Mouse (Mus musculus): ENCODE data around the gene Selenoi. TPM values are rescaled to one million over a fixed set of nuclear protein-coding genes. Genes with fewer than 3 reads are reported as not detected.

Gene Selenoi
- 18.7 and 19.9 TPM in 2 replicates for polyA plus RNA-seq (2014; fragmentation: Nextera tagmentation; extraction: Ambion mirVana)

GRCm38 (mm10) chr5:30232271-30232971 is at the start of gene Selenoi:
Gene Selenoi, plus strand, starts transcription at chr5:30232581.
- no peaks in the 10 kb centered on the region for H3K27me3 ChIP-seq (ENCODE audit: control insufficient read depth, insufficient read depth, low read length)
- peak; percentile 99 for ATAC-seq (replicated peaks; ENCODE audit: insufficient number of reproducible peaks, low FRiP score, low TSS enrichment, low read depth)
- DNase-seq (ENCODE audit: low spot score): peak; percentile 98
- peak within 1 kb of the TSS; percentile 79 for H3K27ac ChIP-seq (replicated peaks; ENCODE audit: low read depth, low read length)
- H3K36me3 ChIP-seq (replicated peaks; ENCODE audit: control insufficient read depth, insufficient read depth, low read depth, low read length): no peaks in the 10 kb centered on the region
- H3K4me1 ChIP-seq (ENCODE audit: control insufficient read depth, insufficient read depth, low read length): no peaks in the 10 kb centered on the region
- H3K4me3 ChIP-seq (ENCODE audit: low read depth, low read length): peak within 1 kb of the TSS; percentile 86
- H3K4me2 ChIP-seq (ENCODE audit: low read depth, low read length): peak within 1 kb of the TSS; percentile 74
- 4% methylated on average over 71 of the region's 71 CpGs for WGBS
- H3K9ac ChIP-seq (replicated peaks; ENCODE audit: low read length): peak within 1 kb of the TSS; percentile 85
- no peaks in the 10 kb centered on the region for H3K9me3 ChIP-seq (replicated peaks; ENCODE audit: control insufficient read depth, low read length)

DNA sequence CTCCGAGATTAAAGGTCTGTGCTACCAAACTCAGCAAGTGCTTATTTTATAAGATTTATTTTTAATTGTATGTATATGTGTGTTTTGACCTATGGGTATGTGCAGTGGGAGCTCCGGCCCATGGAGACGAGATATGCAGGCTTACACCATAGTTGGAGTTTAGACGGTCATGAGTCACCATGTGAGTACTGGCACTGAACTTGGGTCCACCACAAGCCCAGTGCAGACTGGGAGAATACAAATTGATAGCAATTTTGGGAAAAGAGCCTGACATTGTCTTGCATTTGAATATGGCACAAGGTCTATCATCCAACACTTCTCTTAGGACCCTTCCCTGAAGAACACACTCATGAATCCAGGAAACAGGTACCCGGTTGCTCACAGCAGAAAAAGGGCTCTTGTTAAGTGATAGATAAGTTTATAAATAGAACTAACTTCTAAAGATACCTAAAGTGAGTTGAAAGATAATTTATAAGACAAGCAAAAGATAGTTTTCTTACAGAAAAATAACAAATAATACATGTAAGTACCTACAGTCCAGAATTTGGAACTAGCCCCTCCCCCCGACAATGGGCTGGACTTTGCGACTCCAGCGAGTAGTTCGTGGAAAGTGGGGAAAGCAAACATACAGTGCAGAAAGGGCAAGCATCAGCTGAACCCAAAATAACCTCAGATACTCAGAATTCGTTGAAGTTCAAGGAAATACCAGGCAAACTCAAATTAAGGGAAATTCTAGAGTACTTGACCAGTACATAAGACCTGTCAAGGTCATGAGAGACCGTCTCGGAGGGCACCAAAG is 44.5 kb upstream of the Selenoi start:
- ATAC-seq (replicated peaks; ENCODE audit: insufficient number of reproducible peaks, low FRiP score, low TSS enrichment, low read depth) (no peak), DNase-seq (ENCODE audit: low spot score) (no peak)
- no peak overlapping the region for H3K4me2 ChIP-seq (ENCODE audit: low read depth, low read length)
- H3K9me3 ChIP-seq (replicated peaks; ENCODE audit: control insufficient read depth, low read length): no peaks in the 10 kb centered on the region
- H3K9ac ChIP-seq (replicated peaks; ENCODE audit: low read length): no peak overlapping the region
- no peaks in the 10 kb centered on the region for H3K27me3 ChIP-seq (ENCODE audit: control insufficient read depth, insufficient read depth, low read length)
- no peak overlapping the region for H3K4me3 ChIP-seq (ENCODE audit: low read depth, low read length)
- H3K4me1 ChIP-seq (ENCODE audit: control insufficient read depth, insufficient read depth, low read length): no peaks in the 10 kb centered on the region
- WGBS: 90% methylated on average over 12 of the region's 12 CpGs
- no peak overlapping the region for H3K27ac ChIP-seq (replicated peaks; ENCODE audit: low read depth, low read length)
- no peaks in the 10 kb centered on the region for H3K36me3 ChIP-seq (replicated peaks; ENCODE audit: control insufficient read depth, insufficient read depth, low read depth, low read length)

DNA sequence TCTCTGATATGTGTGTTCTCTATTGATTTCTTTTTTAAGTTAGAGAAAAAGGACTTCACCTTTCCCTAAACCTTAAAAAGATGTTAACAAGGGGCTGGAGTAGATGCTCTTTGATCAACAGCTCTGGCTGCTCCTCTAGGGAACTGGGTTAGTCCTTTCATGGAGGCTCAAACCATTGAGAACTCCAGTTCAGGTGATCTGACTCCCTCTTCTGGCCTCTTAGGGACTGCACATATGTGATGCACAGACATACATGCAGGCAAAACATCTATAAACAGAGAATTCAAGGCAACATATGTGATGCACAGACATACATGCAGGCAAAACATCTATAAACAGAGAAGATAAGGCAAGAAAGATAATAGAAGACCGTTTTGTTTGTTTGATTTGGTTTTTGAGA is 39.9 kb upstream of the Selenoi start:
- Histone ChIP-seq H3K9ac (replicated peaks; ENCODE audit: low read length) (no peak overlapping the region), H3K9me3 (replicated peaks; ENCODE audit: control insufficient read depth, low read length) (no peaks in the 10 kb centered on the region), H3K27me3 (ENCODE audit: control insufficient read depth, insufficient read depth, low read length) (no peaks in the 10 kb centered on the region; the same call in 1 of the 2 replicates), H3K4me3 (ENCODE audit: low read depth, low read length) (no peak overlapping the region), H3K4me2 (ENCODE audit: low read depth, low read length) (no peak overlapping the region), H3K4me1 (ENCODE audit: control insufficient read depth, insufficient read depth, low read length) (no peaks in the 10 kb centered on the region), H3K27ac (replicated peaks; ENCODE audit: low read depth, low read length) (no peak overlapping the region), H3K36me3 (replicated peaks; ENCODE audit: control insufficient read depth, insufficient read depth, low read depth, low read length) (no peaks in the 10 kb centered on the region)
- DNase-seq (ENCODE audit: low spot score) (peak; percentile 30), ATAC-seq (replicated peaks; ENCODE audit: insufficient number of reproducible peaks, low FRiP score, low TSS enrichment, low read depth) (no peak)
- whole genome bisulfite sequencing: 86% methylated on average over 1 of the region's 1 CpGs

DNA sequence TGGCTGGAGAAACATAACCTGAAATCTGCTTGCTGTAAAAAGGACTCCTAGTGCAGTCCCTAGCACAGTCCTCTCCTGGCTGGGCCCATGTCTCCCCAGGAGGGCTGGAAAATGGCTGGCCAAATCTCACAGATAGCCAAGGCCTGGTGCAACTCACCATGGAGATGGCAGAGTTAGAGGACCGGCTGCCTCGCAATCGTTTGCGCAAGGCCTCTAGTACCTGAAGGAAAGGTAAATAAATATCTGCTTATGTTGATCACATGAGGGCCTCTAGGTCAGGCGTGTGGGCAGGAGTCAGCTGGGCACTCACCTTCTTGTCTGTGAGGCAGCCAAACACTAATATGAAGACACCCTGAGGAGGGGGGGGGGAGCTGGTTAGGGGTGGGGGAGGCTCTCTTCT is 37.0 kb upstream of the Selenoi start:
- no peaks in the 10 kb centered on the region for H3K9me3 ChIP-seq (replicated peaks; ENCODE audit: control insufficient read depth, low read length)
- H3K36me3 ChIP-seq (replicated peaks; ENCODE audit: control insufficient read depth, insufficient read depth, low read depth, low read length): no peaks in the 10 kb centered on the region
- WGBS: 86% methylated on average over 5 of the region's 5 CpGs
- H3K4me2 ChIP-seq (ENCODE audit: low read depth, low read length): no peak overlapping the region
- H3K4me3 ChIP-seq (ENCODE audit: low read depth, low read length): no peak overlapping the region
- H3K4me1 ChIP-seq (ENCODE audit: control insufficient read depth, insufficient read depth, low read length): no peaks in the 10 kb centered on the region
- H3K27ac ChIP-seq (replicated peaks; ENCODE audit: low read depth, low read length): no peak overlapping the region
- H3K27me3 ChIP-seq (ENCODE audit: control insufficient read depth, insufficient read depth, low read length): no peaks in the 10 kb centered on the region; the same call in 1 of the 2 replicates
- DNase-seq (ENCODE audit: low spot score) (no peak), ATAC-seq (replicated peaks; ENCODE audit: insufficient number of reproducible peaks, low FRiP score, low TSS enrichment, low read depth) (no peak)
- H3K9ac ChIP-seq (replicated peaks; ENCODE audit: low read length): no peak overlapping the region

DNA sequence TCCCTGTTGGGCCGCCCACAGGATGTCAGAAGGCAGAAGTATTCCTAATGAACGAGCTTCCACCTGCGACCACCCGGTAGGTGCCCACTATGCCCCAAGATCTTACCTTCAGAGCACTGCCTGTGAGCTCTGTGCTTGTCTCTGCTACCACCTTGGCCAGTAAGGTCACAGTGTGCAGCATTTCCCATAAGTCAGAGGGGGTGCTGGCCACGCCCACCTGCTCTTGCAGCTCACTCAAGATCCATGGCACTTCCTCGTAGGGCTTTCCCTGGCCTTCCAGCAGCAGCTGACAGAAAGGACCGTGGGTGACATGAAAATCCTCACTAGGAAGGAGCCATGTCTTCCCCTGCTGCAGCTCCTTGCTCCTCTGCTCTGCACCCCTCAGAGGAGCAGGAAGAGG is 34.1 kb upstream of the Selenoi start:
- Histone ChIP-seq H3K4me3 (ENCODE audit: low read depth, low read length) (no peak overlapping the region), H3K27ac (replicated peaks; ENCODE audit: low read depth, low read length) (no peak overlapping the region), H3K9me3 (replicated peaks; ENCODE audit: control insufficient read depth, low read length) (no peaks in the 10 kb centered on the region), H3K27me3 (ENCODE audit: control insufficient read depth, insufficient read depth, low read length) (no peaks in the 10 kb centered on the region; the same call in 1 of the 2 replicates), H3K4me2 (ENCODE audit: low read depth, low read length) (no peak overlapping the region), H3K36me3 (replicated peaks; ENCODE audit: control insufficient read depth, insufficient read depth, low read depth, low read length) (no peaks in the 10 kb centered on the region), H3K4me1 (ENCODE audit: control insufficient read depth, insufficient read depth, low read length) (no peaks in the 10 kb centered on the region), H3K9ac (replicated peaks; ENCODE audit: low read length) (no peak overlapping the region)
- 79% methylated on average over 7 of the region's 7 CpGs for WGBS
- ATAC-seq (replicated peaks; ENCODE audit: insufficient number of reproducible peaks, low FRiP score, low TSS enrichment, low read depth) (no peak), DNase-seq (ENCODE audit: low spot score) (no peak)

DNA sequence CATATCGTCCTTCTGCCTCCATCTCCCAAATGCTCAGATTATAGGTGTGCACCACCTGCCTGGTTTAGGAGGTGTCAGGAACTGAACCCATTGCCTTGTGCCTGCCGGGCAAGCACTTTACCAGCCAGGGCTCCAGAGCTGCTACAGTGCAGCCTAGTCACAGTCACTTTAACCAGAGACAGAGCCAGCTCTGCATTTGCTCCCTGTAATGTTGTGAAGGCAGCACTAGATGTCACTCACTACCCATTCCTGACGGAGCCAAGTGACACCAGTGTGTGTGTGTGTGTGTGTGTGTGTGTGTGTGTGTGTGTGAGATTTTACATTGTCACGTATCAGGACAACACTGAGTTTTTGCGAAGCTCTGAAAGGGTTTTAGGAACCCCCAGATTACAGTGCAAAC is 30.9 kb upstream of the Selenoi start:
- ATAC-seq (replicated peaks; ENCODE audit: insufficient number of reproducible peaks, low FRiP score, low TSS enrichment, low read depth) (no peak), DNase-seq (ENCODE audit: low spot score) (peak; percentile 59)
- H3K4me3 ChIP-seq (ENCODE audit: low read depth, low read length): no peak overlapping the region
- no peak overlapping the region for H3K4me2 ChIP-seq (ENCODE audit: low read depth, low read length)
- no peaks in the 10 kb centered on the region for H3K36me3 ChIP-seq (replicated peaks; ENCODE audit: control insufficient read depth, insufficient read depth, low read depth, low read length)
- H3K27ac ChIP-seq (replicated peaks; ENCODE audit: low read depth, low read length): no peak overlapping the region
- H3K27me3 ChIP-seq (ENCODE audit: control insufficient read depth, insufficient read depth, low read length): no peaks in the 10 kb centered on the region
- no peaks in the 10 kb centered on the region for H3K4me1 ChIP-seq (ENCODE audit: control insufficient read depth, insufficient read depth, low read length)
- no peaks in the 10 kb centered on the region for H3K9me3 ChIP-seq (replicated peaks; ENCODE audit: control insufficient read depth, low read length)
- H3K9ac ChIP-seq (replicated peaks; ENCODE audit: low read length): no peak overlapping the region
- 51% methylated on average over 5 of the region's 5 CpGs for WGBS

DNA sequence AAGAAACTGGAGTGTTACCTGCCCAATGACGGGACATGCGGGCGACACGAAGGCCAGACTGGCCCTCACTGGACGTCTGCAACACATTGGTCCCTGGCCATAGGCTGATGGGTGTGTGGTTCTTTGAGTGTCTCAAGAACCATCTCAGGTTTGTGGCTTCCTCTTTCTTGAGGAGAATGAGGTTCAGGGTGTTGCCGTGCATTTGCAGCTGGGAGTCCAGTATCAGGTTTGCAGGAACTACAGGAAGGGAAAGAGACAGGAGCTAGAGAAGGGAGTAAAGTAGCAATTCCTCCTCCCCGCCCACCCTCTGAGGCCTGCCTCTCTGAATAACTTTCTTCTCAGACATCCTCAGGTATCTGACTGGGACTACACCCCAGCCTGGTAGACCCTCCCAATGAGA is 30.2 kb upstream of the Selenoi start:
- Histone ChIP-seq H3K27me3 (ENCODE audit: control insufficient read depth, insufficient read depth, low read length) (no peaks in the 10 kb centered on the region), H3K4me2 (ENCODE audit: low read depth, low read length) (no peak overlapping the region), H3K4me3 (ENCODE audit: low read depth, low read length) (no peak overlapping the region), H3K9me3 (replicated peaks; ENCODE audit: control insufficient read depth, low read length) (no peaks in the 10 kb centered on the region), H3K9ac (replicated peaks; ENCODE audit: low read length) (no peak overlapping the region), H3K27ac (replicated peaks; ENCODE audit: low read depth, low read length) (no peak overlapping the region), H3K4me1 (ENCODE audit: control insufficient read depth, insufficient read depth, low read length) (no peaks in the 10 kb centered on the region), H3K36me3 (replicated peaks; ENCODE audit: control insufficient read depth, insufficient read depth, low read depth, low read length) (no peaks in the 10 kb centered on the region)
- 88% methylated on average over 7 of the region's 7 CpGs for WGBS
- no peak for DNase-seq (ENCODE audit: low spot score)
- ATAC-seq (replicated peaks; ENCODE audit: insufficient number of reproducible peaks, low FRiP score, low TSS enrichment, low read depth): no peak

All from embryonic facial prominence, embryonic 11.5 days (tissue).